Comparison of ENCODE assay signal across 27 mouse cellular contexts in the genomic region with DNA sequence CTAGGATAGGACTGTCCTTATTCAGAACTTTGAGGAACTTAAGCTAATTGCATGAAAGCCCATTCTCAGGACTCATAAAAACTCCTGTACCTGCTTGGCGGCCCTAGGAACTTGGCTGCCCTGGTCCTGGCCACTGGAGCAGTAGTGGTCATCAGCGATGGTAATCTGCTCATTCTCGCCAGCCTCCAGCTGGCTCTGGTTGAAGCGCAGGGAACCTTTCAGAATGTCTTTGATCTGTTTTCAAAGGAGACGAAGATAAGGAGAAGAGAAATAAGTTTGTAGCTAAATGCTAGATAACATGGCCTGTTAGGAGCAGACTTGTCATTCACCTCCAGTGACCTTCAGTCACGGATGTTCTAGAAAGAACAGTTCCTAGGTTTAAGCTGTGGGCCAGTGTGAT.
A peak's percentile ranks its signal among the peaks of the same experiment; 100 is the strongest.
DNase-seq lines count a peak whose midpoint lies in the region; ATAC-seq lines count a peak whose summit lies in the region.
"Had no signal": no experiment of that assay in that cellular context is flagged by ENCODE, and none has a peak within 500 bp of the region (broad histone marks: within the 10 kb centered on the region; RNA-seq: fewer than 3 reads in every experiment).

No protein-coding gene starts in this region.

- H3K9ac ChIP-seq in intestine, embryonic 14.5 days (ENCODE audit: low read length): no peak overlapping the region
- no peak overlapping the region for H3K9ac ChIP-seq in intestine, embryonic 16.5 days (ENCODE audit: low read depth, low read length)
- H3K9ac ChIP-seq: embryonic facial prominence, embryonic 13.5 days; embryonic facial prominence, embryonic 15.5 days; forebrain, embryonic 12.5 days had no signal

- no peaks in the 10 kb centered on the region for H3K27me3 ChIP-seq in intestine, embryonic 14.5 days (replicated peaks; ENCODE audit: control insufficient read depth, insufficient read depth, low read length)
- no peaks in the 10 kb centered on the region for H3K27me3 ChIP-seq in intestine, embryonic 16.5 days (replicated peaks; ENCODE audit: control insufficient read depth, insufficient read depth, low read length)
- H3K27me3 ChIP-seq: CH12.LX; embryonic facial prominence, embryonic 13.5 days; embryonic facial prominence, embryonic 15.5 days; forebrain, embryonic 12.5 days; Patski had no signal

- H3K4me2 ChIP-seq in intestine, embryonic 14.5 days (ENCODE audit: low read length): no peak overlapping the region
- H3K4me2 ChIP-seq in intestine, embryonic 16.5 days (ENCODE audit: low read depth, low read length): no peak overlapping the region
- H3K4me2 ChIP-seq: embryonic facial prominence, embryonic 13.5 days; embryonic facial prominence, embryonic 15.5 days; forebrain, embryonic 12.5 days had no signal

- H3K27ac ChIP-seq in intestine, embryonic 14.5 days (ENCODE audit: low read depth): no peak overlapping the region
- H3K27ac ChIP-seq in intestine, embryonic 16.5 days (ENCODE audit: low read length): no peak overlapping the region
- H3K27ac ChIP-seq: embryonic facial prominence, embryonic 13.5 days; embryonic facial prominence, embryonic 15.5 days; forebrain, embryonic 10.5 days; forebrain, embryonic 12.5 days had no signal

- DNase-seq in adrenal gland, adult (ENCODE audit: inconsistent age in 2 of 2, low spot score in 1 of 2): peak; percentile 58 to 77
- DNase-seq in adrenal gland, postnatal 4 days (ENCODE audit: low spot score in 2 of 2): no peak
- peak; percentile 36 for DNase-seq in adrenal gland, adult 8-10 months
- DNase-seq in adrenal gland, postnatal 10 days: no peak
- DNase-seq in intestine, embryonic 14.5 days (ENCODE audit: low spot score): peak; percentile 46
- peak; percentile 28 to 43 for DNase-seq in adrenal gland, postnatal 36 days
- DNase-seq: B cell, adult 2 months; cerebellum, adult 11 months; cerebellum, adult 18-20 months; cerebellum, adult 8-10 months; cerebellum, adult 9-11 months; cerebellum, postnatal 14 days; cerebellum, postnatal 36 days; embryo, embryonic 11 days had no signal

- ATAC-seq in intestine, embryonic 14.5 days (replicated peaks; ENCODE audit: low FRiP score, low TSS enrichment, low read depth): no peak
- ATAC-seq in intestine, embryonic 16.5 days: no peak
- ATAC-seq: activated CD4-positive, CD25-positive, alpha-beta regulatory T cell, adult 4 months; CD4-positive, CD25-positive, alpha-beta regulatory T cell, adult 4 months; forebrain, embryonic 14.5 days; forebrain, embryonic 16.5 days; Patski had no signal

- H3K4me1 ChIP-seq in intestine, embryonic 14.5 days (replicated peaks; ENCODE audit: control insufficient read depth, insufficient read depth, low read length): no peaks in the 10 kb centered on the region
- H3K4me1 ChIP-seq in intestine, embryonic 16.5 days (ENCODE audit: control insufficient read depth, insufficient read depth, low read length): no peaks in the 10 kb centered on the region
- H3K4me1 ChIP-seq: forebrain, embryonic 10.5 days; forebrain, embryonic 12.5 days had no signal

- H3K4me3 ChIP-seq in intestine, embryonic 14.5 days (ENCODE audit: low read depth, low read length): no peak overlapping the region
- no peak overlapping the region for H3K4me3 ChIP-seq in intestine, embryonic 16.5 days (ENCODE audit: low read length)
- H3K4me3 ChIP-seq: embryonic facial prominence, embryonic 13.5 days; embryonic facial prominence, embryonic 15.5 days; erythroblast, embryonic 14.5 days; forebrain, embryonic 10.5 days; forebrain, embryonic 12.5 days had no signal

- no peaks in the 10 kb centered on the region for H3K36me3 ChIP-seq in intestine, embryonic 14.5 days (ENCODE audit: control insufficient read depth, insufficient read depth, low read length)
- no peaks in the 10 kb centered on the region for H3K36me3 ChIP-seq in intestine, embryonic 16.5 days (ENCODE audit: control insufficient read depth, insufficient read depth, low read length)
- H3K36me3 ChIP-seq: embryonic facial prominence, embryonic 15.5 days; forebrain, embryonic 10.5 days; forebrain, embryonic 12.5 days had no signal

- 77% methylated on average over 6 of the region's 6 CpGs for WGBS in intestine, embryonic 14.5 days
- WGBS in intestine, embryonic 16.5 days: 80% methylated on average over 6 of the region's 6 CpGs

- H3K9me3 ChIP-seq in intestine, embryonic 14.5 days (ENCODE audit: control insufficient read depth, low read length): no peaks in the 10 kb centered on the region
- H3K9me3 ChIP-seq in intestine, embryonic 16.5 days (ENCODE audit: control insufficient read depth, low read length): no peaks in the 10 kb centered on the region
- H3K9me3 ChIP-seq: embryonic facial prominence, embryonic 13.5 days; embryonic facial prominence, embryonic 15.5 days; forebrain, embryonic 10.5 days; forebrain, embryonic 12.5 days; G1E had no signal

Comparison
In these comparisons a context has a peak if more than half of its experiments do, and no peak if none do; other contexts are left out.
1. DNase-seq: peak in adrenal gland, adult (2 of 2), adrenal gland, adult 8-10 months (single experiment), intestine, embryonic 14.5 days (single experiment) and adrenal gland, postnatal 36 days (2 of 2); none in adrenal gland, postnatal 4 days (0 of 2) and adrenal gland, postnatal 10 days (single experiment).